Mouse (Mus musculus): ENCODE data around the gene Gnb3.

DNA sequence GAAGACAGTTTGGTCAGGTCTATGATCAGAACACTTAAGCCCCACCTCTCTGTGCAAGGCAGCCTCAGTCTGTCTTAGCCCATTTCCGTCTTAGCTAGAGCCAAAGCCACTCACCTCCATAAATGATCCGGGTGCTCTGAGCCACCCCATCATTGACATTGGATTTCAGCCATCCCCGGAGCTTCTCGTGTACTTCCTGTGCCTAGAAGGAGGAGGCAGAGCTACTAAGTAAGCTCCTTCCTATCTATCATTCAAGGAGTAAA lies 28.7 kb downstream of the Gnb3 start:
- TF ChIP-seq CTCF (conservative IDR thresholded peaks at IDR 0.05; ENCODE audit: low read length): no peak
- TF ChIP-seq POU5F1 (IDR thresholded peaks at IDR 0.05; ENCODE audit: borderline replicate concordance, low read length): no peak

Data from E14TG2a.4 (cell line).